Mouse (Mus musculus): ENCODE results near the gene Gm17018.

DNA sequence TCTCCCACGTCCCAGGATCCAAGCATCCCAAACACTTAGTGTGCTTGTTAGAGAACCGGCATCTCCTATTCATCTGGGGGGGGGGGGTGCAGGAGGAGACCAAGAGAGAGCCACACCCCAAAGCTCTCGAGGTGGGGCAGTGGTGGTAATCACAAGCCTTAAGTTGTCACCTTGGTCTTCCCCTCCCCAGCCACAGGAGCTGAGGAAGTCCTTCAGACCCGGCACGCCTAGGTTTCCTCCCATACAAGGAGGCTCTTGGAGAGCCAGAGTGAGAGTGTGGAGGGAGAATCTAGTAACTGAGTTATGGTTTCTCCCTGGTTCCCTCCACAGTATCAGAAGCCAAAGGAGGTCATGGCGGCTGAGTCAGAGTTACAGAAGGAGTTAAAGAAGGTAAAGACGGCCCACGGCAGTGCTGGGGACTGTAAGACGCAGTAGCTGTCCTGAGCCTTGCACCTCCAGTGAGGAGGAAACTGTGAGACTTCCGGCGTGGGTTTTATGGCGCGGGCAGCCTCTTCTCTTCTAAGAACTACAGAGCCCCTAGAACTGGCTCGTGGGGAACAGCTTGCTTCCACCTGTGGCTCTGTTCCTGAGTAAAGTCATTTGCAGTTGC, 16.8 kb downstream of the Gm17018 start:
- TF ChIP-seq CTCF (IDR thresholded peaks at IDR 0.05; ENCODE audit: control insufficient read depth, insufficient read depth, low read length) (no peak), POLR2A (IDR thresholded peaks at IDR 0.05; ENCODE audit: borderline replicate concordance, control insufficient read depth, low read depth, low read length) (no peak)

All from bone marrow, adult 2 months (tissue).